Mouse (Mus musculus) layer of hippocampus, adult 8-10 months (tissue): ENCODE measurements around the gene Tusc2. TPM values are rescaled to one million over a fixed set of nuclear protein-coding genes. Genes with fewer than 3 reads are reported as not detected.

ENCODE experiments used
- DNase-seq, 2 experiments: peaks; one replicate each; pipeline ENCODE4 v3.0.0; 2022; ENCODE audit warnings: low spot score in 2 of 2
- total RNA-seq, 4 experiments: library from RNA; stranded (reverse); gene quantifications; 2 replicates each; pipeline ENCODE4 v1.2.4; 2022

Tusc2 gene
- total RNA-seq, 4 experiments from 2014 or later = 73.2 to 83.4 (median 76.0) TPM

- peak; percentile 98 to 99 for DNase-seq
Measured at GRCm38 (mm10) chr9:107586974-107587832, 24.1 kb downstream of the Tusc2 start, which contains the start of gene Ifrd2. Ifrd2 (plus strand) TSS chr9:107587642.

GRCm38 (mm10) chr9:107587833-107588639 is 25.0 kb downstream of the Tusc2 start:
- no peak for DNase-seq

GRCm38 (mm10) chr9:107590058-107590772 is 27.2 kb downstream of the Tusc2 start:
- DNase-seq = no peak

- DNase-seq = no peak
Measured at GRCm38 (mm10) chr9:107590773-107591060, 27.7 kb downstream of the Tusc2 start.

- DNase-seq = no peak
Measured at GRCm38 (mm10) chr9:107593101-107593976, 30.3 kb downstream of the Tusc2 start.

GRCm38 (mm10) chr9:107594281-107595062 is 31.4 kb downstream of the Tusc2 start:
- DNase-seq = no peak

GRCm38 (mm10) chr9:107596619-107597569 is 33.8 kb downstream of the Tusc2 start:
- no peak for DNase-seq

GRCm38 (mm10) chr9:107598385-107598784 is 35.3 kb downstream of the Tusc2 start:
- no peak for DNase-seq

GRCm38 (mm10) chr9:107599433-107599832 is 36.4 kb downstream of the Tusc2 start:
- DNase-seq = no peak

- DNase-seq = no peak
Measured at GRCm38 (mm10) chr9:107599842-107600241, 36.8 kb downstream of the Tusc2 start.

GRCm38 (mm10) chr9:107600745-107601144 is 37.7 kb downstream of the Tusc2 start:
- DNase-seq = no peak

- no peak for DNase-seq
Measured at GRCm38 (mm10) chr9:107601275-107601674, 38.2 kb downstream of the Tusc2 start.

GRCm38 (mm10) chr9:107602068-107602648 is 39.1 kb downstream of the Tusc2 start:
- peak; percentile 84 to 94 for DNase-seq

GRCm38 (mm10) chr9:107603251-107603650 is 40.2 kb downstream of the Tusc2 start:
- no peak for DNase-seq

GRCm38 (mm10) chr9:107605041-107605661 is 42.1 kb downstream of the Tusc2 start:
- no peak for DNase-seq

GRCm38 (mm10) chr9:107606591-107606990 is 43.5 kb downstream of the Tusc2 start:
- DNase-seq = no peak

- no peak for DNase-seq
Measured at GRCm38 (mm10) chr9:107607036-107607435, 44.0 kb downstream of the Tusc2 start.

GRCm38 (mm10) chr9:107607653-107608245 is 44.7 kb downstream of the Tusc2 start:
- no peak for DNase-seq
